Mouse (Mus musculus): ENCODE measurements around the gene Tent2. TPM values are rescaled to one million over a fixed set of nuclear protein-coding genes. Genes with fewer than 3 reads are reported as not detected.

Gene Tent2
- polyA plus RNA-seq, 1 experiment, result 38.9 TPM

DNA sequence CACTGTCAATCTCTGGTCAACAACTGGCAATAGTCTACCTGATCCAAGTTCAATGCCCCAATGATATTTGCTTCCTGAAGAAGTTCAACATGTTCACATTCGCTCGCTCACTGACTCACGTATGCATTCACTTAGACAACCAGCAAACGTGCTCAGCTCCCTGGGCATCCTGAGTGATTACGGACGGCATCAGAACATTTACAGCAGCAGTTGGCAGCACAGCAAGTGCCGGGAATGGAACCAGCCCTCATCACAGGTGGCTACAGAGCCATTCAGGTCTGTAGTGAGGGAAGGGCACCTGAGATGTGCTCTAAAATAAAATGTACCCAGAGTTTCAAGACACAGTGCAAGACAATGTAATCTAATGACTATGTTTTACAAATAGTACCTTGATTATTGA is 55.1 kb downstream of the Tent2 start:
- H3K4me3 ChIP-seq (replicated peaks; ENCODE audit: control insufficient read depth, low read depth, low read length), result no peak overlapping the region
- TF ChIP-seq POLR2A (IDR thresholded peaks at IDR 0.05; ENCODE audit: borderline replicate concordance, control insufficient read depth, low read depth, low read length) (no peak), CTCF (IDR thresholded peaks at IDR 0.05; ENCODE audit: control insufficient read depth, insufficient read depth, low read length) (no peak)
- WGBS, result 89% methylated on average over 7 of the region's 7 CpGs
- H3K4me1 ChIP-seq (ENCODE audit: control insufficient read depth, insufficient read depth, low read length), result no peaks in the 10 kb centered on the region
- H3K27ac ChIP-seq (ENCODE audit: control insufficient read depth, insufficient read depth, low read depth, low read length, poor library complexity), result no peak overlapping the region

- Histone ChIP-seq H3K4me3 (replicated peaks; ENCODE audit: control insufficient read depth, low read depth, low read length) (no peak overlapping the region), H3K27ac (ENCODE audit: control insufficient read depth, insufficient read depth, low read depth, low read length, poor library complexity) (no peak overlapping the region), H3K4me1 (ENCODE audit: control insufficient read depth, insufficient read depth, low read length) (no peaks in the 10 kb centered on the region)
- WGBS, result 79% methylated on average over 1 of the region's 1 CpGs
- TF ChIP-seq POLR2A (IDR thresholded peaks at IDR 0.05; ENCODE audit: borderline replicate concordance, control insufficient read depth, low read depth, low read length) (no peak), CTCF (IDR thresholded peaks at IDR 0.05; ENCODE audit: control insufficient read depth, insufficient read depth, low read length) (no peak)
Measured at GRCm38 (mm10) chr13:93136251-93136650, 55.9 kb downstream of the Tent2 start.

DNA sequence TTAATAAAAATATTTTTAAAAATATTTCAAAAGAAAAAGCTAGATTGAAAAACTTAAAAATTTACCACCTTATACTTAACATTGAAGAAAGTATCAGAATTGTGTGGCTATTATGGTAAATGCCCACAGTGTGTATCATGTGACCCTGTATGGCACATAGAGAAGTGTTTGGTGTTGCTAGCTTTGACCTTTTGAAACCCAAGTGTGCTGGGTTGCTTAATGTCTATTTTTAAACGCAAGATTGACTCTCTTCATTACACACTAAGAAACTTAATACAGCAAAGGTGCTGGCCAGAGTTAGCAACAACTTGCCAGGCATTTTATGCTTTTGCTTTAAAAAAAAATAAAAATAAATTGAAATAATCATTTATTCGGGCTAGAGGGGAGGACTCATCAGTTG is 56.7 kb downstream of the Tent2 start:
- no peak overlapping the region for H3K4me3 ChIP-seq (replicated peaks; ENCODE audit: control insufficient read depth, low read depth, low read length)
- TF ChIP-seq POLR2A (IDR thresholded peaks at IDR 0.05; ENCODE audit: borderline replicate concordance, control insufficient read depth, low read depth, low read length) (no peak), CTCF (IDR thresholded peaks at IDR 0.05; ENCODE audit: control insufficient read depth, insufficient read depth, low read length) (no peak)
- 66% methylated on average over 2 of the region's 2 CpGs for WGBS

DNA sequence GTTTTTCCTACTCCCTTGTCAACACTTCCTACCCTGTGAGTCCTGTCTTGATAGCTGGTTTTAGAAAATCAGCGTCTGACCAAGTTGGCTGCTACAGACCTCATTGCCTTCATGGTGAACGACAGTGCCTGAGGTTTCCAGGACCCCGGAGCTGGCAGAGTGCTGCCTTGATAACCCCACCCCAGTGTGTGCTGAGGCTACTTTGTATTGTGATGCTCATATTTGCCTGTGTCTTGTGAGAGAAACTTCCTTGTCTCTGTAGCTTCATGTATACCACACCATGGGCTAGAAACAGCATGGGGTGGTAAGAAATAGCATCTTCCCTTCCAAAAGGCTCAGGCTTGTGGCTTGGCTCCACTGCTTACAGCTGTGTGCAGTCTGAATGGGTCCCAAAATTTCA is 61.5 kb downstream of the Tent2 start:
- no peak overlapping the region for H3K4me3 ChIP-seq (replicated peaks; ENCODE audit: control insufficient read depth, low read depth, low read length)
- no peak overlapping the region for H3K27ac ChIP-seq (ENCODE audit: control insufficient read depth, insufficient read depth, low read depth, low read length, poor library complexity)
- no peaks in the 10 kb centered on the region for H3K4me1 ChIP-seq (ENCODE audit: control insufficient read depth, insufficient read depth, low read length)
- TF ChIP-seq POLR2A (IDR thresholded peaks at IDR 0.05; ENCODE audit: borderline replicate concordance, control insufficient read depth, low read depth, low read length) (no peak), CTCF (IDR thresholded peaks at IDR 0.05; ENCODE audit: control insufficient read depth, insufficient read depth, low read length) (no peak)
- 86% methylated on average over 3 of the region's 3 CpGs for WGBS

More for the DNA sequence above, 56.7 kb downstream of the Tent2 start:
- H3K4me1 ChIP-seq (ENCODE audit: control insufficient read depth, insufficient read depth, low read length), result no peaks in the 10 kb centered on the region
- H3K27ac ChIP-seq (ENCODE audit: control insufficient read depth, insufficient read depth, low read depth, low read length, poor library complexity), result no peak overlapping the region

DNA sequence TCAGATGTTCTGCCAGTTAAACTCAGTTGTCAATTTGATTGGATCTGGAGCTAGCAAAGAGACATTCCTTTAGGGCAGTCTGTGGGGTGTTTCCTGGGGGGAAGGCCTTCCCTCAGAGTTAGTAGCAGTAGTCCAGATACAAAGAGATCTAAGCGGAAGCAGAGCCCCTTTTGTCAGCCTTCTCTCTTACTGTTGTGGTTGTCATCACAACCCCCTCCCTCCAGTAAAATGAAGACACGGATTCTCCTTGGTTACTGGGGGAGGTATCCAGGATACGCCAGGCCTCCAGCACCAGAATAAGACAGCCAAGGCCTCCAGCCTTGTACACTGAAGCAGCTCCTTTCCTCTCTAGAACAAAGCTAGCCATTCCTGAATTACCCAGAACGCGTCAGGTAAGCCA is 63.2 kb downstream of the Tent2 start:
- H3K4me3 ChIP-seq (replicated peaks; ENCODE audit: control insufficient read depth, low read depth, low read length), result no peak overlapping the region
- no peak for TF ChIP-seq POLR2A (IDR thresholded peaks at IDR 0.05; ENCODE audit: borderline replicate concordance, control insufficient read depth, low read depth, low read length)
- TF ChIP-seq CTCF (IDR thresholded peaks at IDR 0.05; ENCODE audit: control insufficient read depth, insufficient read depth, low read length), result no peak
- H3K4me1 ChIP-seq (ENCODE audit: control insufficient read depth, insufficient read depth, low read length), result no peaks in the 10 kb centered on the region
- WGBS, result 91% methylated on average over 5 of the region's 5 CpGs
- H3K27ac ChIP-seq (ENCODE audit: control insufficient read depth, insufficient read depth, low read depth, low read length, poor library complexity), result no peak overlapping the region

GRCm38 (mm10) chr13:93128111-93128860 is 63.9 kb downstream of the Tent2 start:
- no peak for TF ChIP-seq POLR2A (IDR thresholded peaks at IDR 0.05; ENCODE audit: borderline replicate concordance, control insufficient read depth, low read depth, low read length)
- TF ChIP-seq CTCF (IDR thresholded peaks at IDR 0.05; ENCODE audit: control insufficient read depth, insufficient read depth, low read length), result no peak
- Histone ChIP-seq H3K4me3 (replicated peaks; ENCODE audit: control insufficient read depth, low read depth, low read length) (no peak overlapping the region), H3K27ac (ENCODE audit: control insufficient read depth, insufficient read depth, low read depth, low read length, poor library complexity) (no peak overlapping the region), H3K4me1 (ENCODE audit: control insufficient read depth, insufficient read depth, low read length) (no peaks in the 10 kb centered on the region)
- WGBS, result 78% methylated on average over 8 of the region's 8 CpGs

DNA sequence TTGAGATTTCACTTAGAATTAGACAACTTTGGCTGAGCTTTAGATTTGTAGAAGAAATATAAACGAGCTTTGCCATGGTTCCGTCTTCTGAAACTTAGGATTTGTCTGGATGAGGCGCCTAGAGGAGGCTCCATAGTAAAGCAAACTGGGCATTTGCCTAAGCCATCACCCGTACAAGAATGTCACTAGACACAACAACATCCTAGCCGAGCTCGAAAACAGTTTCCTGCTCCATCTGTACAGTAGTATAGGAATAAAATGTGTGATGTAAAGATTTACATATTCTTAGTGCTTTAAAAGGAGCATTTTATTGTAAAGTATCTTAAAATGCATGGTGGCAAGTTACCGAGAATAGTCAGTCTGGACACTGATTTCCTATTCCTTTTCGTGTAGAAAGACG is 69.9 kb downstream of the Tent2 start:
- WGBS, result 88% methylated on average over 9 of the region's 9 CpGs
- TF ChIP-seq CTCF (IDR thresholded peaks at IDR 0.05; ENCODE audit: control insufficient read depth, insufficient read depth, low read length), result no peak
- TF ChIP-seq POLR2A (IDR thresholded peaks at IDR 0.05; ENCODE audit: borderline replicate concordance, control insufficient read depth, low read depth, low read length), result no peak
- H3K4me3 ChIP-seq (replicated peaks; ENCODE audit: control insufficient read depth, low read depth, low read length), result no peak overlapping the region
- no peaks in the 10 kb centered on the region for H3K4me1 ChIP-seq (ENCODE audit: control insufficient read depth, insufficient read depth, low read length)
- H3K27ac ChIP-seq (ENCODE audit: control insufficient read depth, insufficient read depth, low read depth, low read length, poor library complexity), result no peak overlapping the region

DNA sequence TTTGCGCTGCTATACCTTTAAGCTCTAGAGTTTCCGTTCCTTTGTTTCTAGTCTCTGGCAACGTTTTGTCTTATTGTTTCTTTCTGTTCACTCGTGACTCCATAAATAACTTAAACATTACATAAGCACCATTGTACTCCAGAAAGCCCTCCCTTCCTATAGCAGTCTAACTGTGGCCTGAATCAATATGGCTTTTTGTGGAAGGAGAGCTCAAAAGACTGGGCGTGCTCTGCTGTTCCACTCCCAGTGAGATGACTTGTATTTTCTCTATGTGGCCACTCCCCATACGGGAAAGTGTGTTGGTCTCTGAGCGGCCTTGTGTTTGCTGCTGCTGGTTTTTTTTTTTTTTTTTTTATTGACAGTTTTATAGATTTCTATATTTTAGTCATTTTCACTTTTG is 74.9 kb downstream of the Tent2 start:
- no peaks in the 10 kb centered on the region for H3K4me1 ChIP-seq (ENCODE audit: control insufficient read depth, insufficient read depth, low read length)
- H3K4me3 ChIP-seq (replicated peaks; ENCODE audit: control insufficient read depth, low read depth, low read length), result no peak overlapping the region
- no peak for TF ChIP-seq CTCF (IDR thresholded peaks at IDR 0.05; ENCODE audit: control insufficient read depth, insufficient read depth, low read length)
- no peak for TF ChIP-seq POLR2A (IDR thresholded peaks at IDR 0.05; ENCODE audit: borderline replicate concordance, control insufficient read depth, low read depth, low read length)
- no peak overlapping the region for H3K27ac ChIP-seq (ENCODE audit: control insufficient read depth, insufficient read depth, low read depth, low read length, poor library complexity)
- WGBS, result 77% methylated on average over 7 of the region's 7 CpGs
